Mouse (Mus musculus): ENCODE results near the gene G3bp1. TPM values are rescaled to one million over a fixed set of nuclear protein-coding genes. Genes with fewer than 3 reads are reported as not detected.
A peak's percentile ranks its signal among the peaks of the same experiment; 100 is the strongest.

G3bp1 gene
- polyA plus RNA-seq, 1 experiment = 17.0 TPM

DNA sequence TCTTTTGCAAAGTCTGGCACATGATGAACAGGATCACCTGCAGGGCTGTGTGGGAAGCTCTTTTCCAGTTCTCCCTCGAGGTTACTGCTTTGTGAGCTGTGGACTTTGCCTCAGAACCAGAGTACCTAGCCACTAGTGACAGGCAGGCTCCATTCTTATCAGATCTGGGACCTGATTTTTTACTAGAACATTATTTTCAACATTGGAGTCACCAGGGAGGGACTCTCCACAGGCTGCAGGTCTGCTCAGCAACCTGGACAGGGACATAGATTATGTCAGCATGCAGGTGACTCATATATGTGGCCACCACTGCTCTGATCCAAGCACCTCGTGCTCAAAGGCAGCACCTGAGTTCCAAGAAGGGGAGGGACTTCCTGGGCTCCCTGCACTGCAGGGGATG lies 14.3 kb upstream of the G3bp1 start:
- H3K4me3 ChIP-seq (ENCODE audit: insufficient read depth, low read depth, low read length) = no peak overlapping the region
- 0 out of 2 replicates have a peak overlapping the region, but pooled peaks have one; percentile 8 for H3K27ac ChIP-seq (replicated peaks; ENCODE audit: low read depth, low read length)

DNA sequence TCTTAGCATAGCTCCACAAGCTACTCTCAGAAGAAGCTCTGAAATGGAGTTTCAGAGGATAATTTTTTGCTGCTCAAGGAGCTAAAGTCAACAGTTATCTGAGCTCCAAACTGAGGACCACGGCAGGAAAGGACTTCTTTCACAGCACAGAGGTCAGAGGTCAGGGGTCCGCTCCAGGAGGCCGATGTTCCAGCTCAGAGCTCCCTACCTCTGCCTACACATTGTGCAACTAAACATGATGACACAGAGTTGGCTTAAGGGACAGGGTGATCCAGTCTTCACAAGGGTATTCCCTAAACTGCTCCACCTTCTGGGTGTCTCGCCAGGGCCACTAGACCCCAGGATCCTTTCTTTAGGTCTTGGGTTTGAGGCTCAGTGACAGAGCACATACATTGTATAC lies 11.0 kb upstream of the G3bp1 start:
- Histone ChIP-seq H3K4me1 (ENCODE audit: control insufficient read depth, insufficient read depth, insufficient read length, low read length) (peaks cover 28% of the 10 kb centered on the region), H3K27ac (replicated peaks; ENCODE audit: low read depth, low read length) (peak overlapping the region; percentile 50), H3K4me3 (ENCODE audit: insufficient read depth, low read depth, low read length) (no peak overlapping the region; the same call in 1 of the 2 replicates)

More for the DNA sequence above, 14.3 kb upstream of the G3bp1 start:
- peaks cover 34% of the 10 kb centered on the region for H3K4me1 ChIP-seq (ENCODE audit: control insufficient read depth, insufficient read depth, insufficient read length, low read length)

DNA sequence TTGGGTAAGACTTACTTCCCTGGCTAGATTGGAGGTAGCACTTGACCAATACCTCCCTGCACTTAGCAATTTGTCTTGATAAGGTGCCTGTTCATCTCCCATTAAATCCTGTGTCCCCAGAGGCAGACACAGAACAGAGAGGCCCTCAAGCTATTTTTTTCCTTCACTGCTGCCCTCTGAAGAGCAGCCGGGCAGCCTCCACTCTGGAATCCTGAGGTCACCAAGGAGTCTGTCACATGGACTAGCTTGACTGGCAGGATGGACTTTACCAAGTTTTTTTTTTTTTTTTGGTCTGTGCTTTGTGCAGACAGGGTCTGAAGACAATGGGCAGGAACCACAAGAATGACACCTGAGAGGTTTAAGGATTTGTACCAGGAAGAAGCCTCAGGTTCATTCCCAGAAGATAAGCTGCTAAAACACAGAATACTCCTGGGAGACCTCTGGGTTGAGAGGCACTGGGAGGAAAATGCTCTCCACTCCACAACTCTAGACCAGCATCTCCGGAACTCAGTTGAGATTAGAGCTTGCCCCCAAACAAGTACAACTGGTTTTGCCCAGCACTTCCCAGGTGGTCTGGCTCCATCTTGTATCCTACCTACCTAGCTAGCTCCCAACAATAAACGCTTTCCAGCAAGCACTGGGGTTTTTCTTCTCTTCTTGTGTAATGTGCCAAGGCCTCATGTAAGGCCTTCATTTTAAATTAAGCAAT lies 9.5 kb upstream of the G3bp1 start:
- Histone ChIP-seq H3K27ac (replicated peaks; ENCODE audit: low read depth, low read length) (peak overlapping the region; percentile 82; the same call in 1 of the 2 replicates), H3K4me1 (ENCODE audit: control insufficient read depth, insufficient read depth, insufficient read length, low read length) (peaks cover 18% of the 10 kb centered on the region), H3K4me3 (ENCODE audit: insufficient read depth, low read depth, low read length) (peak overlapping the region; percentile 87)

DNA sequence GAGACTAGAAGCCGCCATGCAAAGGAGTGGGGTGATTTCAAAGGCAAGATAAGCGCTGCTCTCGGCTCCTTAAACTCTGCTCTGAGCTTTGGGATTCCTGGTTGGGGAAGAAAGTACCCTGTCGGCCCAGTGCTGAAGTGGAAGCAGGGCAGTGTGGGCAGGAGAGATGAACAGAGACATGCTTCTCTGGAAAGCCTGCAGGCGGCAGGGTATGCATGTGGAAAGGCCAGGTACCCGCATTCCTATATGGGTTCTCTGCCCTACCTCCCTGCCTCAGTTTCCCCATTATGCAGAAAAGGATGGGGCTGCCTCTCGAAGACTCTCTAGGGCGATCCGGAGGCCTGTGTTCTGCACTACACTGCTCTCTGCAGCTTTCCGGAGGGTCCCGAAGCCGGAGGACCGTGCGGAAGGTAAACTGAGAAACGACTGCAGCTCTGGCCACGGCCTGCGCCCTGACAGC lies 8.9 kb upstream of the G3bp1 start:
- peaks cover 15% of the 10 kb centered on the region for H3K4me1 ChIP-seq (ENCODE audit: control insufficient read depth, insufficient read depth, insufficient read length, low read length)
- H3K4me3 ChIP-seq (ENCODE audit: insufficient read depth, low read depth, low read length) = peak overlapping the region; percentile 87
- peak overlapping the region; percentile 82 for H3K27ac ChIP-seq (replicated peaks; ENCODE audit: low read depth, low read length)

DNA sequence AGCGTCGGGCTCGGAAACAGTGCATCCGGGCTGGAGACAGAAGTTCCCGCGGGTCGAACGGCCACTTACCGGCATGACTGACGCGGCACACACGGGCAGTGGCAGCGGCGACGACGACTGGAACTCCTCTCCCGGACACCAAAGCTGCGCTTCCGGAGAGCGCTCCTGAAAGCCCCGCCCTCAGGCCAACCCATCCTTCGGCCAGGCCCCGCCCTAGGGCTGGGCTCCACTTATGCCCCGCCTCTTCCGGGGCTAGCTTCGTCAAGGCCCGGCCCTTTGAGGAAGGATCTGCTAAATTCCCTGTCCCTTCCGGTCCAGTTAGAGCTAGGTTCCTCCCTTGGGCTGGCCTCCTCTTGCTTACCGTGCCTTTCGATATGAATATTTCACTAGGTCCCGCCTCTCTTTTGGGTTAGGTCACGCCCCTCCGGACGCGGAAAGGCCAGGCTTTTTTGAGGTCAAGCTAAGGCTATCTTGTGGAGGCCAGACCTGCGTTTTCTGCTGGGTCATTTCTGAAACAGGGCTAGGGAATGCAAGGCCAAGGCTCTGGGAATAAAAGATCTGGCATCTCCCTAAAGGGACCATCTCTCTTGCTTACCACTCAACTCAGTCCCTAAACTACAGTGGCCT lies 8.4 kb upstream of the G3bp1 start, which contains the start of gene Atox1:
Gene Atox1 (minus strand): TSS at position 221 of the 627 bp plus-strand sequence.
- Histone ChIP-seq H3K4me1 (ENCODE audit: control insufficient read depth, insufficient read depth, insufficient read length, low read length) (peaks cover 15% of the 10 kb centered on the region), H3K27ac (replicated peaks; ENCODE audit: low read depth, low read length) (peak within 1 kb of the TSS; percentile 96), H3K4me3 (ENCODE audit: insufficient read depth, low read depth, low read length) (peak within 1 kb of the TSS; percentile 87)

DNA sequence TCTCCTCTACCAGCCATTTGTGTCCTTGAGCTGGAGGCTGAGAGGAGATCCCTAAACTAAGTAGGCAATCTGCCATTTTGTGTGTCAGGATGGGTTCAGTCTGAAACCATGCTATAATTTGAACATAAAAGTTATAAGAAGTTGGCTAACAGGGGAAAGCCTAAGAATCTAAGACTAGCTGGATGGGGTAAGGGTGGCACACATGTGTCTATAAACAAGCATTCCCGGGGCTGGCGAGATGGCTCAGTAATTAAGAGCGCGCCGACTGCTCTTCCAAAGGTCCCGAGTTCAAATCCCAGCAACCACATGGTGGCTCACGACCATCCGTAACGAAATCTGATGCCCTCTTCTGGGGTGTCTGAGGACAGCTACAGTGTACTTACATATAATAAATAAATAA lies 7.3 kb upstream of the G3bp1 start:
- Histone ChIP-seq H3K27ac (replicated peaks; ENCODE audit: low read depth, low read length) (no peak overlapping the region; the same call in 1 of the 2 replicates), H3K4me1 (ENCODE audit: control insufficient read depth, insufficient read depth, insufficient read length, low read length) (peaks cover 15% of the 10 kb centered on the region), H3K4me3 (ENCODE audit: insufficient read depth, low read depth, low read length) (no peak overlapping the region)

DNA sequence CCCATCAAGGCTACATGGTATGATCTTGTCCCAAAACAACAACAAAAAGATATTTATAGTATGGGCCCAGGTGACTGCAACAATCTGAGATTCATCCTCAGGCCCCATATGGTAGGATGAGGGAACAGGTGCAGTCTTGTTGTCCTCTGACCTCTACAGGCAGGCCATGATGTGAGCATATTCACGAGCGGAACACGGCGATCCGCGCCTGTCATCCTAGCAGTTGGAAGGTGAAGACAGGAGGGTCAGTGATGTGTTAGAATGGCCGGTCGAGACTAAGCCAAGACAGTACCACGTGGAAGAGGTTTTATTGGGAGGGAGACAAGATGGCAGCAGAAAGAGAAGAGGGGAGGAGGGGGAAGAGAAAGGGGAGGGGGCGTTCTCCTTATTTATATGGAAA lies 4.8 kb upstream of the G3bp1 start:
- H3K4me3 ChIP-seq (ENCODE audit: insufficient read depth, low read depth, low read length) = no peak overlapping the region
- H3K27ac ChIP-seq (replicated peaks; ENCODE audit: low read depth, low read length) = no peak overlapping the region
- H3K4me1 ChIP-seq (ENCODE audit: control insufficient read depth, insufficient read depth, insufficient read length, low read length) = peaks cover 9% of the 10 kb centered on the region

DNA sequence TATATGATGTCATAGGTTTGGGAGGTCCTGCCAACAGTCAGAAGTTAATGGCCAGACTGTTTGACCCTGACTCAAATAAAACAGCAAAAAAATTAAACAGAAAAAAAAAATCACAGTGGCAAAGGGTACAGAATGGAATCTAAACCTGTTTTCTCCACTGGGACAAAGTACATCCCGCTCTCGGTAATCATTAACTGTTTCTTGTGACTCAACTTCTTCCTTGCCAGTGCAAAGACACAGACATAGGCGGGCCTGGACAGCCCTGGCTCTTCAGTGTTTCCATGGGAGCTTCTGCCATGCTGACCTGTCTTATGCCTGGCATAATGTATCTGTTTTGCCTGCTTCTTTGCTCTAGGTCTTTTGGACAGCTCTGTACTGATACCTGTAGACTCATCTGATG lies 4.3 kb upstream of the G3bp1 start:
- Histone ChIP-seq H3K27ac (replicated peaks; ENCODE audit: low read depth, low read length) (no peak overlapping the region), H3K4me3 (ENCODE audit: insufficient read depth, low read depth, low read length) (no peak overlapping the region), H3K4me1 (ENCODE audit: control insufficient read depth, insufficient read depth, insufficient read length, low read length) (peaks cover 7% of the 10 kb centered on the region)

DNA sequence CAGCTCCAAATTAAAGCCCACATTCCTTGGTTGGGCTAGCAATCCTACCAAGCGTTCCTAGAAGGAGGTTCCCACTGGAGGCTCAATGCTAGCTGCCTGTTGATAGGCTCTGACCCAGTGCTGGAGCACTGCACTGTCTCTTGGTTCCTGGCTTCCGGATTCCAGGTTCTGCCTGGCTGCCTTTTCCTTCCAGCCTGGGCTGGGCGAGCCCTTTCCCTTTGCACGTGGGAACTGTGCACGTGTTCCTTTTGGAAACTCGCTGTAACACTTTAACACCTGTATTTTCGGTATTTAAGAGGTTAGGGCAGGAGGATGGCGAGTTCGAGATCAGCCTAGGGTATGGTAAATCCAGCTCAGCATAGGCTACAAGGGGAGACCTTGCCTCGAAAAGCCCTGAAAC lies 1.5 kb upstream of the G3bp1 start:
- H3K27ac ChIP-seq (replicated peaks; ENCODE audit: low read depth, low read length) = peak overlapping the region; percentile 96
- peaks cover 15% of the 10 kb centered on the region for H3K4me1 ChIP-seq (ENCODE audit: control insufficient read depth, insufficient read depth, insufficient read length, low read length)
- peak overlapping the region; percentile 70 for H3K4me3 ChIP-seq (ENCODE audit: insufficient read depth, low read depth, low read length)

DNA sequence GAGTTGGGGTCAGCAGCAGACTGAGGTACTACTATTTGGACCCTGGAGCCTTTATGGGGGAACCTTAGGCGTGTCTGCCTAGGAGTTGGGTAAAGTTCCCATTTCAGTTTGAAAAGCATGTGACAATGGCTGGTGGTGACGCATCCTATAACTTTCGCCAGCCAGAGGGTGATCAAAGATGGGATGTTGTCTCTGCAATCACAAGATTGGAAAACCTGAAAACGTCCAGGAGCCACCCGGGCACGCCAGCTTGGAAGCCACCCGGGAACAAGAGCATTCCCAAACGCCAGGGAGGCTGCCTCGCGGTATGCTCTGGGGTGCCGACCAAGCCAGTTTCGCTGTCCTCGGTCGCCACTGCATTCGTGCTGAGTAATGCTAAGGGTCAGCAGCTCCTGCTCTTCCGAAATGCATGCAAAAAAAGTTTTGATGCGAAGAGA lies 856 bp upstream of the G3bp1 start:
- H3K4me1 ChIP-seq (ENCODE audit: control insufficient read depth, insufficient read depth, insufficient read length, low read length) = peaks cover 17% of the 10 kb centered on the region
- H3K4me3 ChIP-seq (ENCODE audit: insufficient read depth, low read depth, low read length) = peak overlapping the region; percentile 70
- H3K27ac ChIP-seq (replicated peaks; ENCODE audit: low read depth, low read length) = peak overlapping the region; percentile 96

DNA sequence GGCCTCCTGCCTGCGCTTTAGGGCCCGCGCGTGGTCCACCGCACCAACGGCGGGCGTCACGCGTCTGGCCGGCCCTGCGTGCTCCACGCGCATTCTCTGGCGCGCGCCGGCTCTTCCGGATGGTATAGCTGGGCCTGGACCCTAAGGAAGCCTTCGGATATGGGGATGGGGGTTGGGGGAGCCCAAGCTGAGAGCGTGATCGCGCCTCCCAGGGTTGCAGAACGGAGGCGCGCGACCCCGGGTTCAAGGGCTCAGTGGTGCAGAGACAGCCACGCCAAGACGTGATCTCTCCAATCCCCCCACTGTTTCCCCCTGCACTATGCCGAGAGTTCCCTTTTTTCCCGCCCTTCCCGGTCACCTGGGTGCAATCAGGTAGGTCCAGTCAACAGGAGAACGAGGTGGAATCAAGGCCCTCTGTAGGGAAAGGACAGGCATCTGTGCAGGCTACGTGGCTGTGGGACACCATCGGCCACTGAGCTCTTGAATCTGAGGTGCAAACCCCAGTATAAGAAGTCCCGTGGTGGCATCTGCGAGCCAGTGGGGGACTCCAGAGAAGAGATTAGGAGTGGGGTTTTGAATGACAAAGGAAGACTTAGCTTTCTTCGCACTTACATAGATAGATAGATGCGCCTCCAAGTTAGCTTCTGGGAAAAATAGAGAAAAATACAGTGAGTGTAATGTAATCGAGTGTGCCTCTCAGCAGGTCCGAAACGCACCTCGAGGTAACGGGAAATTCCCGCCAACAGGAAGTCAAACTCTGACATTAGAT lies 622 bp downstream of the G3bp1 start:
- peak overlapping the region; percentile 73 for H3K4me3 ChIP-seq (ENCODE audit: insufficient read depth, low read depth, low read length)
- H3K4me1 ChIP-seq (ENCODE audit: control insufficient read depth, insufficient read depth, insufficient read length, low read length) = peaks cover 17% of the 10 kb centered on the region
- H3K27ac ChIP-seq (replicated peaks; ENCODE audit: low read depth, low read length) = 0 out of 2 replicates have a peak overlapping the region, but pooled peaks have one; percentile 12

DNA sequence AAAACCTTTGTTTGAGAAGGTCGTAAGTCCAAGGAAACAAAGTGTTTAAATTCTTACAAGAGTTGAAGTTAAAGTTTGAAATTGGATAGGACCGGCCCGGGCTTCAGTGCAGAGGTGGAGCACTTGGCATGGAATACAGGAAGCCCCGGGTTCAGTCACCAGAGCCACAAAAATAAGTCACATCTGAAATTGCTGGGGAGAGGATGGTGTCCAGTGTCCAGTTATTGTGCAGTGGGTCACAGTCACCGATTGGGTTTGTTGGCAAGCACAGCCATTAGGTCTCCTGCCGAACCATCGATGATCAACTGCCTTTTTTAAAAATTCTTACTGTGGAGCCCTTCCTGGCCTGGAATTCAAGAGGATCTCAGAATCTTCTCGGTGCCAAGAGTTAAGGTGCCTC lies 1.3 kb downstream of the G3bp1 start:
- Histone ChIP-seq H3K27ac (replicated peaks; ENCODE audit: low read depth, low read length) (peak overlapping the region; percentile 5; the same call in 1 of the 2 replicates), H3K4me1 (ENCODE audit: control insufficient read depth, insufficient read depth, insufficient read length, low read length) (peaks cover 18% of the 10 kb centered on the region), H3K4me3 (ENCODE audit: insufficient read depth, low read depth, low read length) (peak overlapping the region; percentile 73)

DNA sequence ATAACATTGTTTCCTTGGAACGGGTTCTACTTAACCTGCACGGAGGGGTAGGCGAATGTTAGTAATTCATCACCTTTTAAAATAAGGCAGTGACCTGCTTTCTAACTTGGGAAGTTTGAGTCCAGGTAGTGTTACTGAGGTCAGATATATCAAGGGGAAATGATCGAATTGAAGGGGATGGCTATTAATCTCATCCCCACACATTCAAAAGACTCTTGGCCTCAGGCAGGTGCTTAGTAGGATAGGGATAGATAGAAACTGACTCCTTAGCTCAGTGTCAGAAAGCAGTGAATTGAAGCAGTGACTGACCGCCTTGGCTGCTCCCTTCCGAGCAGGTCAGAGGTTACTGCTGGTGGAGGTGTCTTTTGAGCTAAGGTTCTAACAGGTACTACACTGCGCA lies 2.0 kb downstream of the G3bp1 start:
- peak overlapping the region; percentile 73; the same call in 1 of the 2 replicates for H3K4me3 ChIP-seq (ENCODE audit: insufficient read depth, low read depth, low read length)
- H3K27ac ChIP-seq (replicated peaks; ENCODE audit: low read depth, low read length) = no peak overlapping the region
- H3K4me1 ChIP-seq (ENCODE audit: control insufficient read depth, insufficient read depth, insufficient read length, low read length) = peaks cover 20% of the 10 kb centered on the region

DNA sequence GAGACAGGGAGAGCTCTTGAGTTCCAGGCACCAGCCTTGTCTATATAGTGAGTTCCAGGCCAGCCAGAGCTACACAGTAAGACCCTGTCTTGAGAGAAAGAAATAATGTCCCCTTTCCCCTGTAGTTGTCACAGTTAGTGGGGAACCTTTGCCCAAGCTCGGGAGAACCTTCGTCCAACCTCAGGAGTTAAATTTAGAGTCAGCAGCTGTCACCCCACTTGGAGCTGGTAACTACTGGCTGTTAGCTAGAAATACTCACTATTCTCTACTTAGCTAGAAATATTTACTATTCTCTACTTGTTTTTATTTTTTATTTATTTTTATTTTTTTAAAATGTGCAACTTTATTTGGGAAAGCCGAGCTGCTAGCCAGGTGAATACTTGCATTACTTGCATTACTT lies 3.7 kb downstream of the G3bp1 start:
- Histone ChIP-seq H3K4me3 (ENCODE audit: insufficient read depth, low read depth, low read length) (no peak overlapping the region), H3K27ac (replicated peaks; ENCODE audit: low read depth, low read length) (no peak overlapping the region), H3K4me1 (ENCODE audit: control insufficient read depth, insufficient read depth, insufficient read length, low read length) (peaks cover 16% of the 10 kb centered on the region; the same call in 1 of the 2 replicates)

DNA sequence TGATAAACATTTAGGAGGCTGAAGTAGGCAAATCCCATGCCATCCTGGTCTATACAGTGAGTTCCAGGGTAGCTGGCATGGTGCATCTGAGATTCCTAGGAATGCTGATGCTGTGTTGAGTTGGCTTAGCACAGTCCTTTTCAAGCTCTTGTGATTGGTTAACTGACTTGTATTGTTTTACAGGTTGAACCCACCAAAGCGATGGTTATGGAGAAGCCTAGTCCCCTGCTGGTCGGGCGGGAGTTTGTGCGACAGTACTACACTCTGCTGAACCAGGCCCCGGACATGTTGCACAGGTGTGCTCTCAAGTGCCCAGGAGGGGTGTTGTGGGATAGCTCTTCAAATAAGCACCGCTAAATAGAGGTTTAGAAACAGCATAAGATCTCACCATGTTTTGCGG lies 16.0 kb downstream of the G3bp1 start:
- H3K4me1 ChIP-seq (ENCODE audit: control insufficient read depth, insufficient read depth, insufficient read length, low read length) = peaks cover 2% of the 10 kb centered on the region; the same call in 1 of the 2 replicates
- no peak overlapping the region for H3K27ac ChIP-seq (replicated peaks; ENCODE audit: low read depth, low read length)
- no peak overlapping the region for H3K4me3 ChIP-seq (ENCODE audit: insufficient read depth, low read depth, low read length)

All from brown adipose tissue, adult 24 weeks (tissue).